Mouse (Mus musculus) lung, postnatal 14 days (tissue): ENCODE results near the gene Mau2.
"Not testable (repeated sequence)": the region's sequence is repeated elsewhere in the genome, so short reads cannot be mapped to it uniquely, and the experiment has no call there.

Source experiments
- DNase-seq: peaks from one replicate; pipeline ENCODE4 v3.0.0; 2021

The Mau2 gene

DNA sequence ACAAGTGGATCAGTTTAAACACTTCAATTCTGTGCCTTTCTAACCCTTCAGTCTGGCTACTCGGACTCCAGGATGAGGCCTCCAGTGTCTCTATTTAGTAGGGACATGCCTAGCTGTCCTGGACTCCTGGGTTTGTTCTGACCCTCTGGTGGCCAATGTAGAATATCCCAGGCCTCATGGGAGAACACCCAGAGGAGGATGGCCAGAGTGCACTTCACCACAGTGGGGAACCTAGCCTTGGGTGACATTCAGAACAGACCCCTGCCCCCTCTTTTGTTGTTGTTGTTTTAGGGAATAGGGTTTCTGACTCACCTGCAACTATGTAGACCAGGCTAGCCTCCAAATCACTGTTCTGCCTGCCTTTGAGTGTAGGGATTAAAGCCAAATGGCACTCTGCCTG, 27.5 kb downstream of the Mau2 start:
- DNase-seq = no peak

DNA sequence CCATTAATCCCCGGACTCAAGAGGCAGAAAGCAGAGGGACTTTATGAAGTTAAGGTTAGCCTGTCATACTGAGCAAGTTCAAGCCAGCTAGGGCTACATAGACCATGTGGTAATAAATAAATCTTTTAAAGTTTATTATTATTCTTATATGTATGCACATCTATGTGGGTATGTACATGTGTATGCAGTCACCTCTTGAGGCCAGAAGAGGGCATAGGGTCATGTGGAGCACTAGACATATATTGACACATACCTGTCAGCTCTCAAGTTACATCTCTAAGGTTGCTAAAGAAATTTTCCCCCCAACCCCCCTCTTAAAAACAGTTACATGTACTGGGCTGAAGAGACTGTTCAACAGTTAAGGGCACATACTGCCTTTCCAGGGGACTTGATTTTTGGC, 29.8 kb downstream of the Mau2 start:
- no peak for DNase-seq

DNA sequence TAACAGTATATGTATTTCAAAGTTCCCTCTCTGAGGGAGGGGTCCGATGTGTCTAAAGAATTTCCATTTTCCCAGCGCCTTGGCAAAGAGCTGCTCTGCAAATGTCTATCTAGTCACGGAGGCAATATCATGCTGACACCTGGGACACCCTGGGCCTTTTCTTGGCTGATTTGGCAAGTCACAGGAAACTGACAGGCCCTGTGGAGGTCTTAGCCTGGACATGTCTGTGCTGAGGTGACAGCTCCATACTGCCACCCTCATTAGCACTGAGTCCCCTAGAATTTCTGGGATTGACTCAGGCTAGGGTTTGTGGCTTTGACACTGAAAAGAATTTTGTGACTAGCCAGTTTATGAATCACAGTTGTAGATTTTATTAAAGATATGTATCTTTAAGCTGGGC, 30.2 kb downstream of the Mau2 start:
- no peak for DNase-seq

DNA sequence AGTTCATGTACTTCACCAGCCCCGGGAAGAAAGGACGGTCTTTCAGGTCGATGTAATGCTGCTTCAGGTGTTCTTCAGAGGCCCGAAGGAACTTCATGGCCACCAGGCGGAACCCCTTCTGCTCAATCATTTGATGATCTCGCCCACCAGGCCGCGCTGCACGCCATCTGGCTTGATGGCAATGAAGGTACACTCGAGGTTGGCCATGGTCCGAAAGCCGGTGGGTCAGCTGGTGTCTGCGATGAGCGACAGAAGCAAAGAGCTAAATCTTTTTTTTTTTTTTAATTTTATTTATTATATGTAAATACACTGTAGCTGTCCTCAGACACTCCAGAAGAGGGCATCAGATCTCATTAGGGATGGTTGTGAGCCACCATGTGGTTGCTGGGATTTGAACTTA, 31.7 kb downstream of the Mau2 start:
- DNase-seq = not testable (repeated sequence)

DNA sequence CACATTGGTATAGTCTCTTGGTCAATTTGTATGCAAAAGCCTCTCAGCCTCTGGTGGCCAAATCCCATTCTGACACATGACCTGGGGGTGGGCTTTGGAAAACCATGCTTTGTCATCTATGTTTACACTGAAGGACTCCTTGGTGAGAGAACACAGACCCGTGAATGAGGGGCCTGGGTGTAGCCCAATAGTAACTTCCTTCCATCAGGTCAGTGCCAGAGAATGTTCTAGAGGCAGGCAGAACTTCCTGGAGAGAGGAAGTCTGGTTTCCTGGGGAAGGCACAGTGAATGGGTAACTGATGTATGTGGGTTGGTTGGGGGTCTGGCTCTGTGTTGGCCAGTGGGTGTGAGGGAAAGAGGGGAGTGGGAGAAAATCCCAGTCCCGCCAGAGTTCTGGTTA, 37.4 kb downstream of the Mau2 start:
- DNase-seq = peak; percentile 35

DNA sequence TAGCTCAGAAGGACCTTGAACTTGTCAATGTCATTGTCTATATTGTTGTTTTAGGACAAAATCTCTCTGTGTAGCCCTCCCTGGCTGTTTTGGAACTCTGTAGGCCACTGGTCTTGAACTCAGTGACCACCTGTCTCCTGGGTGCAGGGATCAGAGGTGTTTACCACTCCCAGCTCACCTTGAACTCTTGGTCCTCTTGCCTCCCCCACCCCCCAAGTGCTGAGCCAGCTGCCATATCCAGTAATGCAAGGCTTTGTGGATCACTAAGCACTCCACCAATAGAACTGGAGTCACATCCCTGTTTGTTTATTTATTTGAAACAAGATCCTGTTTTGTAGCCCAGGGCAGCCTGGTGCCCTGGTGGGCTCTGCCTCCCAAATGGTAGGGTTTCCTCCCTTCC, 38.2 kb downstream of the Mau2 start:
- no peak for DNase-seq

DNA sequence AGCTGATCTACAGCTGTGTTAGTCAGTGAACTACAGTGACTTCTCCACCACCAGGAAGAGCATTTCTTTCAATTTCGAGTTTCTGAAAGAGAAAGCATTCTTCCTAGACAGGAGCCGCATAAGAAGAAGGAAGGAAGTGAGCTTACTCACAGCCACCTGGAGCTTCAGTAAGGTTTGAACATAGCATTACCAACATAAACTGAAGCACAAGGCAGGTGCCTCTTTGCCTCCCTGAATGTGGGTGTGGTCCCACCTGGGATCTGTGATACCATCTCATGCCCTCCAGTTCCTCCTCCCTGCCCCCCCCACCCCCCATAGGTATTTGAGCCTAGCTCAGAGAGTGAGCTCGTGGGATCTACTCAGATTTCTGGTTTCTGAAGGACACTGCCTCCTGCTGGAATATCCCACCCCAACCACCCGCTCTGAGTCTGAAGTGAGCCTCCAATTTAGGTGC, 39.3 kb downstream of the Mau2 start:
- no peak for DNase-seq

DNA sequence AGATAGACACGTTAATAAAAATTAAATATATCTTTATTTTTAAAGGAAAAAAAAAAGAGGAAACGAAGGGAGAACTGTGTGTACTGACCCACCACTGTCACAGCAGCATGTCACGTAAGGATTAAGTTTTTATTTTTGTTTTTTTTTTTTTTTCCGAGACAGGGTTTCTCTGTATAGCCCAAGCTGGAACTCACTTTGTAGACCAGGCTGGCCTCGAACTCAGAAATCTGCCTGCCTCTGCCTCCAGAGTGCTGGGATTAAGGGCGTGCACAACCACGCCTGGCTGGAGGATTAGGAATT, 40.7 kb downstream of the Mau2 start:
- not testable (repeated sequence) for DNase-seq

DNA sequence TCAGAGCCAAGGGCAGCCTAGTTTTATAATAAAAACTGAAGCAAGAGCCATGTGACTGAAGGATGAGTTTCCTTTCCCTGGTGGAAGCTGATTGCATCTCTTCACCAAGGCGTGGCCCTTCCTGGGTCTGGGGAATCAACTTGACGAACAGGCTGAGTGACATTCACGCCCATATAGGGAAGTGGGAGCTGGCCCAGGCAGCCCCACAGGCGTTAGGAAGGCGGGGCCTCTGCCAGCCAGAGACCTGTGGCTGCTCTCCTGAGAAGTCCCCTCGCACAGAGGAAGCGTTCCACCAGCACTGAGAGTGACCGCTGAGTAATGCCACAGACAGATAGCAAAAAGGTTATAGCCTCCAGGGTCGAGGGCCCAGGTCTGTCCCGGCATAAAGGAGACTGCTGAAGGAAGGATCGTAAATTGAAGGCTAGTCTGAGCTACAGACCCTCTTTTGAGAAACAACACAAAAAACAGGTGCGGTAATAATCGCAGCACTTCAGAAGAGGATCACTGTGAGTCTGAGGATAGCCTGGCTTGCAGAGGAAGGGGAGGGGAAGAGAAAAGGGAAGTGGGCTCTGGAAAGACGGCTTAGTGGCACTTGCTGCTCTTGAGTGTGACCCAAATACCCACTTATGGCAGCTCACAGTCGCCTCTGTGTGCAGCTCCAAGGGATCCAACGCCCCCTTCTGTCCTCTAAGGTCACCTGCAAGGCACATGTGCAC, 41.2 kb downstream of the Mau2 start:
- peak; percentile 75 for DNase-seq

DNA sequence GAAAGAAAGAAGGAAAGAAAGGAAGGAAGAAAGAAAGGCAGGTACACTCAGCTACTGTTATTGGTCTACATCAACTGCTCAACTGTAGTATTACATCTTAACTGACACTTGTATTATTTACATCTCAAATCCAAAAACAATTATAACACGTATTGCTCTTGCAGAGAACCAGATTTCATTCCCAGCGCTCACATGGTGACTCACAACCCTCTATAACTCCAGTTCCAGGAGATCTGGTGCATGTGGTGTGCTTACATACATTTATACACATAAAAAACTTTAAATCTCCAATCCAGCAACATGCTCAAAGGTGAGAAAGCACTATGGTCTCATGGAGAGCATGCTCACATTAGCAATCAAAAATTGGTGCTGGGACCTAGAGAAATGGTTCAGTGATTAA, 42.3 kb downstream of the Mau2 start:
- DNase-seq = no peak

DNA sequence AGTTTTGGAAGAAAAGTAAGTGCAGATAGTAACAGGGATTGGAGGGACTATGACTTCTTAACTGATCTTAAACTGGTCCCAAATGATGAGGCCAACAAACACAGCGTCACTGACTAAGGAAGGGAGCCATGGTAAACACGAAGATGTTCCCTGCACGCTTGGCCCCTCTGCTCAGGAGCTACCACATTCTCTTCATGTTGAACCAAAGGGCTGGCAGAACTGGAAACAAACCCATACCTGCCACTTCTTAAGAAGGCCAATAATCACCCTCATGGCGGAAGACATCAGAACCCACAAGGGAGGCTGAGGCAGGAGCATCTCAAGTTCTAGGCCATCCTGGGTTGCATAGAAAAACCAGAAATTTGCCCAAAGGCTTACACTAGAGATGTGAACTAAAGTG, 43.3 kb downstream of the Mau2 start:
- DNase-seq = no peak

DNA sequence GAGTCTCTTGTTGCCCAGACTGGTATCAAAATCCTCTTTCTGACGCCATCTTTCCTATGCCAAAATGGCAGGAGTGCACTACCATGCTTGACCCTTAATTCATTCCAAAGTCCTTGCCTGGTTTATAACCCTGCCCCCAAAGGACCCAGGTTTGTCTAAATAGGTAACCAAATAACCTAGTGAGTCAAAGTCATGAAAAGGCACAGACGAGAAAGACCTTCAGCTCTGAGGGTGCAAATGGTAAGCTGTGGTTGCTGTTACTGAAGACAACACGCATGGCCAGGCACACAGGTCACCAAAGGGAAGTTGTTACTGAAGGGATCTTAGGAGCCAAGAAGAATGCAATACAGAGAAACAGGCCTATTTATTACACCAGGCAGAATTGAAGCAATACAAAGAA, 43.8 kb downstream of the Mau2 start:
- DNase-seq = no peak

DNA sequence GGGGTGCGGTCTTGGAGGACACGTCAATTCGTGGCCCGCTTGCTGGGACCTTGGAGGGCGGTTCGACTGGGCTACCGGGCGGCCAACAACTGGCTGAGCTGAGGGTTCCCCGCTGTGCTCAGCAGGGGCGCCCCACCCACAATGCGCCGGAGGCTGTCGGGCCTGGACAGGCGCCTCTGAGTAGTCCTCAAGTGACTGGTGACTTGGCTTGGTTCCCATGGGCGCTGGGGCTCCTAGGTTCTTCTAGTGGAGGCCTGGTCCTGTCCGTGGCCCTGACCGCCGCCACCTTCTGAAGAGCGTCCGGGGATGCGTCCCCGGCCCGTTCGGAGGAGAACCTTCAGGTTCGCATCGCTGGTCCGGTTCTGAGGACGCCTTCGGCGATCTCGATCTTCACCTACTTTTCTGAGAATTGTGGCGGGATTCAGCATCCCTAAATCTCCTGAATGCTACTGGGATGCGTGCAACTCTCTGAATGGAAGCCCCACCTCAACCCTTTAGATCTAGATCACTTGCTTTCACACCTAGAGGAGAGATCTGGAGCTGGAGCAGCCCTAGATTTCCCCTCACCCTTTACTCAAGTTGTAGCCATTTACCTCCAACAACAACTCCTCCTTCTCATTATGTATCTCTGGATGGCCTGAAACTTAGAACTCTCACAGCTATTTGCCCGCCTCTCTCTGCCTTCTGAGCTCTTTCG, 45.8 kb downstream of the Mau2 start:
- DNase-seq = no peak

DNA sequence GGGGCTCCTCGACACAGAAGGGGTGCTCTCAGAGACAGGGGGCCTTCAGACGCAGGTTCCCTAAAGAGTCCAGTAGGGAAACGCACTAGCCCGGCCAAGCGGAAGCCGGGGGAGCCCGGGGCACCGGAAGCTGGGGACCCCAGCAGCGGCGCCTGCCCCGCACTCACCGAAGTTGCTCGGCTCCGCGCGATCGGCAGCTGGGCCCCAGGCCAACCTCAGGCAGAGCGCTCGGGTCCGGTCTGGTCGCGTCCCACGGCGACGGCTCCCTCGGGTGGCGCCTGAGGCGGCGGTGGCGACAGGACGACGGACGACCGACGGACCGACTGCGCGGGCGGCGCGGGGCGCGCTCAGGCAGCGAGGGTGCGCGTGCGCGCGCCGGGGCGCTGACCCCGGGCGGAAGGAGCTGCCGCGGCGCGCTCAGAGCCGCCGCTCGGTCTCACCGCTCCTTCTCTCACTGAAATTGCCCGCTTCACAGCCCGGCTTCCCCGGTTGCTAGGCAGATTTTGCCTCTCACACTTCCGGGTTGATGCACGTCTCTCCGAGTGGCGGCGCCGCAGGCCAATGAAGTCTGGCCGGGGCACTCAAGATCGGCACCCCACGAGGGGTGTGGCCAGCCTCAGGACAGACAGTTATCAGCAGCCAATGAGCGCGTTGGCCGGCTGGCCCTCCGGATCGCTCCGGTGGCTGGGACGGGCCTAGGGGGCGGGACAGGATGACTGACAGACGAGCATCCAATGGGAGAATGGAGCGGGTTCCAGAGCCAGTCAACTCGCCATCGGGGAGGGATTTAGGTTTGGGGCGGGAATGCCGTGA, 46.6 kb downstream of the Mau2 start, which contains the start of gene Gatad2a:
Gatad2a (minus strand) TSS at position 609 of the 813 bp plus-strand sequence.
- peak; percentile 100 for DNase-seq

DNA sequence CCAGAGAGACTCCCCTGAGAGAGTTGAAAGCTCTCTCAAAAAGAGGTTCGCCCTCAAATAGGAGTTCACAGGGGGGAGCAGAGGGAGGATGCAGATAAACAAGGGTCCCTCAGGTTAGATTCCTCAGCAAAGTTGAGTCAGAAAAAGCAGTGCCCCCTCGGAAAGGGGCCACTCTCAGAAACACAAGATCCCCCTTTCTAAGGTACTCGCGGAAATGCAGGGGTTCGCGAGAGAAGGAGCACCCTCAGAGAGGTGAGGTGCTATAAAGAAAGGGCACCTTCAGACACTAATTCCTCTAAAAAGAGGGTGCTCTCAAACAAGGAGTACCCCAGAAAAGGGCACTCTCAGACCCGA, 47.1 kb downstream of the Mau2 start:
- no peak for DNase-seq

DNA sequence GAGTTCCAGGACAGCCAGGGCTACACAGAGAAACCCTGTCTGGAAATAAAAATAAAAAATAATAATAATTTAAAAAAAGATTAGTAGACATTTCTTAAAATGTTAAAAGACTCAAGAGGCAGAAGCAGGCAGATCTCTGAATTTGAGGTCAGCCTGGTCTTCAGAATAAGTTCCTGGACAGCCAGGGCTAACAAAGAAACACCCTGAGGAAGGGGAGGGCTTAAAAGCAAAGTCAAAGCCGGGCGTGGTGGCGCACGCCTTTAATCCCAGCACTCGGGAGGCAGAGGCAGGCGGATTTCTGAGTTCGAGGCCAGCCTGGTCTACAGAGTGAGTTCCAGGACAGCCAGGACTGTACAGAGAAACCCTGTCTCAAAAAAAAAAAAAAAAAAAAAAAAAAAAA, 53.6 kb downstream of the Mau2 start:
- DNase-seq = not testable (repeated sequence)

DNA sequence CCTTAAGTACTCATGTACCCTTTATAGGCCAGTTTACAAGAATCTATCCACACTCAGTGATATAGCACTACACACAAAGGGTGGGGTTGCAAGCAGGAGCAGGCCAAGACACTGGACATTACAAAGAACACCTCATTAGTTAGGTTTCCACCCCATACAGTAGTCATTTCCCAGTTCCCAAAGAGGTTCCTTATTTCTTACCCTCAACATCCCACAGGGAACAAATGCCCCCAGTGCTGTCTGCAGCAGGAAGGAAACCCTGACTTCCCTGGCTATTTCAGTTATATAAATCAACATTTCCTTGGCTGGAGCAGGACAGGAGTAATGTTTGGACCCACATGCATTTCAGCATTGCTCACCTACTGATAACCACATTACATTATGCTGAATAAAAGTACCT, 54.8 kb downstream of the Mau2 start:
- DNase-seq = no peak

DNA sequence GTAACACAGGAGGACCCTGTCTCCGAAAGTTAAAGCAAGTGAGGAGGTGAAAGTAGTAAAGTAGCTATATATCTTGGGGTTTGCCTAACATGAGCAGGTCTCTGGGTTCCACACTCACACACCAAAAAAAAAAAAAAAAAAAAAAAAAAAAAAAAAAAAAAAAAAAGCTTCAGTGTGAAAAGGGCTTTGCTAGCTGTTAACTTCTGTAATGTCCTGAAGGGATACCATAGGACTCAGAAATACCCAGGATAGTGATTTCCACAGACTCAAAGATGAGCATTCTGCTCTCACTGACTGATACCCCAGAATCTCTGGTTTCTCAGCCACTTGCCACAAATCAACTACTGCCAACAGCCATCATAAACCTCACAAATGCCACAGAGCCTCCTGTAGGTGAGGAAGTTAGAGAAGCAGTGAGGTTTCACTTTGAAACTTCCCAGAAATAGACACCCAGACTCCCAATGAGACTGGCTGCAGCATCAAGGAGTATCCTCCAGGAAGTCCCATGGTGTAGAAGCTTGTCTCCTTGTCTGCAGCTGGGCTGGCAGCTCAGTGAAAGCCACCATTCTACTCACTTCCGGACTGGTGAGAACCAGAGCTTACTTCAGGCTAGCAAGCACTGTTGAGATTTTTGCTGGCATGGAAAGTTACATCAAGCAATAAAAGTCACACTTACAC, 57.5 kb downstream of the Mau2 start:
- DNase-seq = no peak

DNA sequence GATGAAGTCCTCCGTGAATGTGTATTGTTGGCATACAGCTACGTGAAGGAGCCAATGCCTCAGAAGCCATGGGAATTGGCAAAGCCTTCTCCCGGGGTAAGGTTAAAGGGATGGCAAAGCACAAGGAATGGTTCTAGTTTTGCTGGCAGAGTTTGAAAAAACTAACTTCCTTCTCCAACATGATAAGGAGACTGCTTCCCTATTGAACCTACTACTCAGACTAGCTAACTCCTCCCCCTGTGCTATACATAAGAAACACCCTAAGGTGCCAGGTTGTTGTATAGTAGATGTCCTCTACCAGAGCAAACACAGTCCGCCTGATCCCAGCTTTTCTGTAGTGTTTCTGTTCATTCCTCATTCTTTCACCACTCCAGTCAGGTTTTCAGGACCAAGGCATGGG, 64.1 kb downstream of the Mau2 start:
- no peak for DNase-seq

DNA sequence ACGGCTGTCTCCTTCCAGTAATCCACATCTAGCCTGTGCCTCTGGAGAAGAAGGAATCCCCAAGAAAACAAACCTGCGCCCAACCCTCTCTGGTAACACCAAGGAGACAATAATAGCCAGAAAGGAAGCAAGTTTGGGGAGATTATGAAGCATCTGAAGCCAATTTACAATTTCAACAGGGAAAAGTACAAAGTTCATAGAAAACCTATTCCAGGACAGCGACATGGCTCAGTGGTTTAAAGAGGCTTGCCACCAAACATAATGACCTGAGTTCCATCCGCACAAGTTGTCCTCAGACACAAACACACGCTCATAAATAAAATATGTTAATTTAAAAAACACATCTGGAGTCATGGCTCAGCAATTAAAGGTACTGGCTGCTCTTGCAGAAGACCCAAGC, 67.7 kb downstream of the Mau2 start:
- DNase-seq = no peak

DNA sequence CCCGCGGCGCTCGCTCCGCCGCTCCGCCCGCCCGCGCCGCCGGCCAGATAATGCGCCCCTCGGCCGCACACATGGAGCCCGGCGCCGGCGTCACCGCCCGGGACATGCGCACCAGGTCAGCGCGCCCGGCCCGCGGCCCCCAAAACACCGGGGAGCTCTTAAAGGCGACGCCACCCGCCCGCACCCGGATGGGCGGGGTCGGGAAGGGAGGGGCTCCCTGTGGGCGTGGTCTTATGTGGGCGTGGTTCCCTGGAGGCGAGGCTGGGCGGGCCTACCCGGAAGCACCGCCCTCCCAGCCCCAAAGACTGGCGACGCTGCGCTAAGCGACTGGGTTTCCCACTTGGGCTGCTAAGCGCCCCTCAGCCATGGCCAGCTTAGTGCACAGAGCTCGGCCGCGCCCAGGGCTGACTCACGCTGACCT, 68.3 kb downstream of the Mau2 start:
- DNase-seq = peak; percentile 98

DNA sequence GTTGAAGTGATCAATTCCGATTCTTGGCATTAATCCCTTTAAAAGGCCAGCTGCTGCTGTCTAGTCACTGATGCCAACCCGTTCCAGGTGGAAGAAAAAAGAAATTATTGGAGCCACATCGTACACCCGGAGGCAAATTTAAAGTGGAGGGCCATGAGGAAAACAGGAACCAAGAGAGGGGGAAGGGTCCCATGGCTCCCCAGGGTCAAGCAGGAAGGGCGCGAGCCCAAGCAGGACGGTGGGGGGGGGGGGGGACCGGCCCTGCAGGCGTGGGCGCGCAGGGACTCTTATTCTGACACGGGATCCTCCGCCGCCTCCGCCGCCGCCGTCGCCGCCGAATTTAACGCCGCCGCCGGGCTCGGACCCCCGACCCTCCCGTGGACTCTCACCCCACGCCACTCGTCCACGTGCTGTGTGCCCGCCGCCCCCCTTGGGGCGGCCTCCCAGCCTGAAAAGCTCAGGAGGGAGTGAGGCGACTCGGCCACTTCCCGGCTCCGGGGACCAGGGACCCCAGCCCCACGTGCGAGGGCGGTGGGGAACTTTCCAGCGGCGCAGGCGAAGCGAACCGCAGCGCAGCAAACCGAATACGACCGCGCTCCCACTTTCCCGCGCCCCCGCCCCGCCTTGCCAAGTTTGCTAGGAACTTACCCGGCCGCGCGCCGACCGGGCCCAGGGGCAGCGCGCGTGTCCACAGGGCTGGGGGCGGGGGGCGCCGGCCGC, 68.9 kb downstream of the Mau2 start:
- peak; percentile 44 for DNase-seq

DNA sequence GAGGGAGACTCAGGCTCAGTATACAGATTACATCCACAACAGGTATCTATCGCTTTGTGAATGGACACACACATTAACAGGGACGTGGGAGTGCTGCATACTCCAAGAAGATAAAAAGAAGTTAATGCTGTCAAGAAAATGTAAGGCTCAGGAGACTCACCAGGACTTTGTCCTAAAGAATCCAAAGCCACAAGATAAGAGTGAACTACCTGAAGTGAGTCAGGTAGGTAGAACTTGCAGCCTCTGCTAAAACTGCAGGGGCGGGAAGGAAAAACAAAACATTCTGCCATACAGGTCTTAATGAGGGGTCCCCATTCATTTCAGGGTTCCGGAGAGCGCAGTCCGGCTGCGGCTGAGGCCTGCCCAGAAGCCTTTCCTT, 69.5 kb downstream of the Mau2 start:
- no peak for DNase-seq
